Mouse (Mus musculus) c-Kit-negative CD71-positive TER-119-positive erythroid progenitor cells, embryonic 14.5 days (primary cell): ENCODE measurements around the gene Gm17018.
A peak's percentile ranks its signal among the peaks of the same experiment; 100 is the strongest.
"Not testable (repeated sequence)": the region's sequence is repeated elsewhere in the genome, so short reads cannot be mapped to it uniquely, and the experiment has no call there.

ENCODE experiments used
- DNase-seq: peaks from one replicate; pipeline ENCODE4 v3.0.0-alpha.2; 2013; ENCODE audit warnings: low read depth, low spot score

The Gm17018 gene

GRCm38 (mm10) chr19:45560153-45560890 lies at the start of gene Gm17018, which contains the start of gene Poll:
Gene Gm17018 (plus strand): TSS chr19:45560615.
Gene Poll (minus strand): TSS chr19:45560531.
- peak; percentile 44 for DNase-seq

GRCm38 (mm10) chr19:45510680-45511079 lies 49.7 kb upstream of the Gm17018 start:
- no peak for DNase-seq

- DNase-seq: no peak
Measured at GRCm38 (mm10) chr19:45511406-45511805, 49.0 kb upstream of the Gm17018 start.

- no peak for DNase-seq
Measured at GRCm38 (mm10) chr19:45515341-45515740, 45.1 kb upstream of the Gm17018 start.

GRCm38 (mm10) chr19:45516264-45516663 lies 44.2 kb upstream of the Gm17018 start:
- no peak for DNase-seq

GRCm38 (mm10) chr19:45527382-45527781 lies 33.0 kb upstream of the Gm17018 start:
- DNase-seq: no peak

GRCm38 (mm10) chr19:45527931-45528534 lies 32.4 kb upstream of the Gm17018 start:
- DNase-seq: no peak

GRCm38 (mm10) chr19:45529294-45529693 lies 31.1 kb upstream of the Gm17018 start:
- DNase-seq: no peak

GRCm38 (mm10) chr19:45530200-45530995 lies 30.0 kb upstream of the Gm17018 start:
- no peak for DNase-seq

GRCm38 (mm10) chr19:45531554-45531953 lies 28.9 kb upstream of the Gm17018 start:
- DNase-seq: no peak

GRCm38 (mm10) chr19:45533617-45534016 lies 26.8 kb upstream of the Gm17018 start:
- DNase-seq: no peak

GRCm38 (mm10) chr19:45535214-45535735 lies 25.1 kb upstream of the Gm17018 start:
- no peak for DNase-seq

GRCm38 (mm10) chr19:45535929-45536328 lies 24.5 kb upstream of the Gm17018 start:
- no peak for DNase-seq

- DNase-seq: peak; percentile 33
Measured at GRCm38 (mm10) chr19:45537505-45537904, 22.9 kb upstream of the Gm17018 start.

GRCm38 (mm10) chr19:45540657-45541408 lies 19.6 kb upstream of the Gm17018 start:
- DNase-seq: no peak

- no peak for DNase-seq
Measured at GRCm38 (mm10) chr19:45541409-45542041, 18.9 kb upstream of the Gm17018 start.

GRCm38 (mm10) chr19:45542061-45542460 lies 18.4 kb upstream of the Gm17018 start:
- DNase-seq: no peak

GRCm38 (mm10) chr19:45544152-45544924 lies 16.1 kb upstream of the Gm17018 start:
- DNase-seq: no peak

GRCm38 (mm10) chr19:45544925-45545321 lies 15.5 kb upstream of the Gm17018 start:
- peak; percentile 47 for DNase-seq

GRCm38 (mm10) chr19:45548196-45548595 lies 12.2 kb upstream of the Gm17018 start:
- DNase-seq: not testable (repeated sequence)
